Mouse (Mus musculus) liver, postnatal 0 days (tissue): Measurements from ENCODE around the gene Cds1. TPM values are rescaled to one million over a fixed set of nuclear protein-coding genes. Genes with fewer than 3 reads are reported as not detected.

ENCODE experiments used
- ATAC-seq: fragments of 200-750 bp; cut with Nextera tagmentation; 2 replicates; pipeline ENCODE4 v1.8.0; 2017; ENCODE audit warnings: mild to moderate bottlenecking, moderate library complexity
- DNase-seq: peaks from one replicate; pipeline ENCODE4 v3.0.0-alpha.2; 2016
- H3K27ac ChIP-seq: fragments of 300-500 bp; sonication (generic); 2 replicates; pipeline ENCODE4 v1.5.1; 2014; ENCODE audit warnings: antibody characterized with exemption, moderate library complexity, mild to moderate bottlenecking, low read depth
- H3K27me3 ChIP-seq: fragments of 300-500 bp; sonication (generic); 2 replicates; pipeline ENCODE4 v1.6.1; 2014; ENCODE audit warnings: low read length, control low read depth, mixed read lengths; ENCODE audit not compliant: insufficient read depth
- H3K36me3 ChIP-seq: fragments of 300-500 bp; sonication (generic); replicated peaks from 2 replicates; pipeline ENCODE4 v1.6.1; 2014; ENCODE audit warnings: mild to moderate bottlenecking, control low read depth, low read length, moderate library complexity, mixed read lengths; ENCODE audit not compliant: insufficient read depth
- H3K4me1 ChIP-seq: fragments of 300-500 bp; sonication (generic); 2 replicates; pipeline ENCODE4 v1.6.1; 2014; ENCODE audit warnings: antibody characterized with exemption, mild to moderate bottlenecking, control low read depth; ENCODE audit not compliant: insufficient read depth
- H3K4me2 ChIP-seq: fragments of 300-500 bp; sonication (generic); 2 replicates; pipeline ENCODE4 v1.6.1; 2014; ENCODE audit warnings: low read depth, mild to moderate bottlenecking, low read length, moderate library complexity, mixed read lengths
- H3K4me3 ChIP-seq: fragments of 300-500 bp; sonication (generic); 2 replicates; pipeline ENCODE4 v1.5.1; 2014; ENCODE audit warnings: low read depth, low read length
- H3K9ac ChIP-seq: fragments of 300-500 bp; sonication (generic); replicated peaks from 2 replicates; pipeline ENCODE4 v1.6.1; 2014; ENCODE audit warnings: mild to moderate bottlenecking, moderate library complexity
- H3K9me3 ChIP-seq: fragments of 300-500 bp; sonication (generic); 2 replicates; pipeline ENCODE4 v1.6.1; 2016; ENCODE audit warnings: mild to moderate bottlenecking, control low read depth, low read length, mixed read lengths
- CTCF ChIP-seq: sonication (generic); IDR thresholded peaks from 2 replicates; pipeline ENCODE4 v1.5.1; 2016; ENCODE audit warnings: antibody characterized with exemption, low read depth
- EP300 ChIP-seq: IDR thresholded peaks from 2 replicates; pipeline ENCODE4 v1.6.1; 2016; ENCODE audit warnings: antibody characterized with exemption, low read depth, mild to moderate bottlenecking
- WGBS: fragments of 180-500 bp; shearing (Covaris S2); extraction: QIAGEN DNeasy Blood & Tissue Kit; methylation state at CpG from one replicate; pipeline ENCODE4 v1.1.7; 2014; ENCODE audit not compliant: insufficient replicate concordance; 5-methylcytosine and 5-hydroxymethylcytosine counted together
- polyA plus RNA-seq: library from polyadenylated mRNA; unstranded; fragments of >200 nt; fragmentation: Nextera tagmentation; extraction: Ambion mirVana; gene quantifications from 2 replicates; pipeline ENCODE4 v1.2.1, GENCODE M21; 2015

Cds1 gene
- polyA plus RNA-seq, 1 experiment from 2014 or later: 0.39 TPM

DNA sequence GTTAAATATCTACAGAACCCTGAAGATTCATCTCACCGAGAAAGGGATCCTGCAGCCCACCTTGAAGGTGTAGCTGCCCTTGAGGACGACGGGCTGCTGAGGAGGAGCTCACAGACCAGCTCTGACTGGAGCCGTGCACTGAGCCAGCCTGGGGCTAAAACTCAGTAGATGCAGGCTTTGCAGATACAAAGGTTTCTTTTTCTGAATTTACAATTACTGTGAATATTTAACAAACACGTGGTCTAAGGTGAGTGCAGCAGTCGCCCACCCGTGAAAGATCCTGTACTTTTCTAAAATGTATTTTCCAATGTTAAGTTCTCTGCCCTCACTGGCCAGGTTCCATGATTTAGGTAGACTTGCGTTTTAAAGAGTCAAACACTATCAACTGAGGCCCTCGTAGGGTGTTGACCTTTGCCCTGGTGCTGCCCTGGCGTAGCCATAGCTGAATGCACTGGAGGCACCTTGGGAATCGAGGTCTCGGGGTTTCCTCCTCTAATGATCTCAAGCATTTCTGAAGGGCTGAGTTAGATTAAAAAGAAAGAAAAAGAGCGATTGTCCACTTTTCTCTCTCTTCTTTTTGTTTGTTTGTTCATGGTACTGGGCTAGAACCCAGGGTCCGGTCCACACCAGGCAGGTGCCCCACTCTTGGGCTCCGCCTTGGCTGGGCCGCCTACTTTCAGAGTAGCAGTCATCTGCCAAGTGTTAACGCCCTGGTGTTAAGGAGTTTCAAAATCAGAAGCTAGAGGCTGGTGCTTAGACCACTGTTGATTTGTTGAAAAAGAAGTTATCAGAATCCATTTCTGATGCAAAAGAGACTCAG, 56.8 kb downstream of the Cds1 start:
- H3K9me3 ChIP-seq: no peaks in the 10 kb centered on the region
- H3K27me3 ChIP-seq: peaks cover 5% of the 10 kb centered on the region; the same call in 1 of the 2 replicates
- DNase-seq: no peak
- H3K27ac ChIP-seq: no peak overlapping the region
- no peak overlapping the region for H3K4me3 ChIP-seq
- no peak overlapping the region for H3K9ac ChIP-seq
- ATAC-seq: no peak
- TF ChIP-seq EP300: no peak
- no peak for TF ChIP-seq CTCF
- no peak overlapping the region for H3K4me2 ChIP-seq
- no peaks in the 10 kb centered on the region for H3K36me3 ChIP-seq
- WGBS: 67% methylated on average over 17 of the region's 17 CpGs
- no peaks in the 10 kb centered on the region; the same call in 1 of the 2 replicates for H3K4me1 ChIP-seq

DNA sequence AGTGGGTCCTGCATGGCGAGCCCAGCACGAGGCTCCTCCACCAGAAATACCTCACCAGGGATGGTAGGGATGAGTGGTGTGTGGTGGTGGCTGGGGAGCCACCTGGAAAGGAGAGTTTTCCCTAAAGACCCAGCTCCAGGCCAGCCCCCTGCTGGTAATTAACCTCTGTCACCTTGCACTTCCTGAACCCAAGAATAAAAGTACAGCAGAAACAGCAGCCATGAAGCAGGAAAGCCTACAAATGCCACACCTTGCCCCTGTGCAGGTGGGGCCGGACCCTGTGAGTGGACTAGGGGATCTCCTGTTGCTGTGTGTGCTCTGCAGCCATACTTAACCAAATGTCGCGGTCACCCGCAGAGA, 57.4 kb downstream of the Cds1 start:
- Histone ChIP-seq H3K36me3 (no peaks in the 10 kb centered on the region), H3K4me1 (peaks cover 2% of the 10 kb centered on the region; the same call in 1 of the 2 replicates), H3K27me3 (peaks cover 5% of the 10 kb centered on the region; the same call in 1 of the 2 replicates), H3K4me3 (no peak overlapping the region), H3K9ac (no peak overlapping the region), H3K9me3 (no peaks in the 10 kb centered on the region), H3K27ac (no peak overlapping the region), H3K4me2 (no peak overlapping the region)
- TF ChIP-seq CTCF: no peak
- no peak for TF ChIP-seq EP300
- ATAC-seq: no peak
- 62% methylated on average over 6 of the region's 6 CpGs for WGBS
- no peak for DNase-seq

DNA sequence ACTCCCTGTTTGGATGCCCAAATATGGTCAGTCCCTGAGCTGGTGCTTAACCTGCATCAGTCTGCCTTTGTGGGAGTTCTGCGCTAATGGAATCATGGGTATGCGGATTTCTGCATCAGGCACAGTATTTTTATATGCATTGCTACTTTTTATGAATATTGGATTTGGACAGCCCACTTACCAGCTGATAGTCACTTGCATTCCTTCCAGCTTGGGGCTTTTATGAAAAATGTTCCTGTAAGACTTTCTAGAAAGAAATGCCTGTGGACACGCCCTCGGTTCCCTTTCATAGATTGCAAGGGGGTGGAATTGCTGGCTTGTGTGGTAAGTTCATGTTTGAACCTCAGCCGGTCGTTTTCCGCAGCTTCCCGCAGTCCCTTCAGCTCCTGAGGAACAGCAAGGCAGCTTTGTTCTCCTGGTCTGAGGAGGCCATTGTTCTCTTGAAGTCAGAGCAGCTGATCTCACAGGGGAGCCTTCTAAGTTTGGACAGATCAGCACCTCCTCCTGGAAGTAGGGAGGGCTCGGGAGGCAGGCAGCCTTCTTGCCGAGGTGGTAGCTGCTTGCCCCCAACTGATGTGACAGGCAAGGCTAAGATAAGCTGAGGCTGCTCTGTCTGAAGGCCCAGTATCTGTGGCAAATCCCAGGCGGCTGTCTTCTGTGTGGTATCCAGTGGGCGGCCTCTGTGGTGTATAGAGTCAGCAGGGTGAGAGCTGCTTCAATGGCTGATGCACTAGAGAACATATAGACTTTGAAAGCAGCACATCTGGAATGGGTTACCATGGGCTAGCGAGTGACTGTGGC, 60.4 kb downstream of the Cds1 start:
- 48% methylated on average over 13 of the region's 13 CpGs for WGBS
- Histone ChIP-seq H3K9ac (no peak overlapping the region), H3K4me1 (peaks cover 2% of the 10 kb centered on the region; the same call in 1 of the 2 replicates), H3K4me2 (no peak overlapping the region), H3K27me3 (peaks cover 11% of the 10 kb centered on the region), H3K27ac (no peak overlapping the region), H3K4me3 (no peak overlapping the region), H3K9me3 (no peaks in the 10 kb centered on the region), H3K36me3 (no peaks in the 10 kb centered on the region)
- TF ChIP-seq EP300: no peak
- TF ChIP-seq CTCF: no peak
- ATAC-seq (peak; percentile 19; the same call in 1 of the 2 replicates), DNase-seq (peak; percentile 11)

DNA sequence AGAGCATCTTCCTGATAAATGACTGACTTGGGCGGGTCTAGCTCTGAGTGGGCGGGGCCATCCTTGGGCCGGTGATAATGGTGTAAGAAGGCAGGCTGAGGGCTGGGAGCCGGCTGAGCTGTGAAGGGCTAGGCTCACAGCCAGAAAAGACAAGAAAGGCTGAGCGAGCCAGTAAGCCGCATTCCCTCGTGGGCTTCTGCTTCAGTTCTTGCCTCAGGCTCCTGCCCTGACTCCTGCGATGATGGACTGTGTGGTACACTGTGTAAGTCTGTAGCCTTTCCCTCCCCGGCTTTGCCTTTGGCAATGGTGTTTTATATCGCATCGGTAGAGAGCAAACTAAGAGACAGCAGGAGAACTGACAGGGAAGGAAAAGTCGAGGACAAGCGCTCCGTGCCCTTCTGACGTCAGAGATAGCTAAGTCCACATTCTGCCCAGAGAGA, 61.6 kb downstream of the Cds1 start:
- peaks cover 11% of the 10 kb centered on the region; the same call in 1 of the 2 replicates for H3K27me3 ChIP-seq
- H3K4me2 ChIP-seq: peak overlapping the region; percentile 33
- H3K36me3 ChIP-seq: no peaks in the 10 kb centered on the region
- peak; percentile 51; the same call in 1 of the 2 replicates for ATAC-seq
- H3K9ac ChIP-seq: no peak overlapping the region
- no peaks in the 10 kb centered on the region for H3K9me3 ChIP-seq
- no peak overlapping the region for H3K27ac ChIP-seq
- 8% methylated on average over 15 of the region's 15 CpGs for WGBS
- DNase-seq: peak; percentile 61
- H3K4me1 ChIP-seq: peaks cover 2% of the 10 kb centered on the region; the same call in 1 of the 2 replicates
- no peak for TF ChIP-seq CTCF
- H3K4me3 ChIP-seq: no peak overlapping the region

DNA sequence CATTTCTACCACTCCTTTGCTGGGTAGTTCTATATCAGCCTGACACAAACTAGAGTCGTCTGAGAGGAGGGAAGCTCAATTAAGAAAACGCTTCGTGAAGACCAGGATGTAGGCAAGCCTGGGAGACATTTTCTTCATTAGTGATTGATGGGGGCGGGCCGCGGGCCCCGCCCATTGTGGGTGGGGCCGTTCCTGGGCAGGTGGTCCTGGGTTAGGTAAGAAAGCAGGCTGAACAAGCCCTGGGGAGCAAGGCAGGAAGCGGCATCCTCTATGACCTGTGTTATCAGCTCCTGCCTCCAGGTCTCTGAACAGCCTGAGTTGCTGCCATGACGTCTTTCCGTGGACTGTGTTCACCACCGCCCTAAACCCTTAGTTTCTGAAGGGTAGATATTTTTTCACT, 62.5 kb downstream of the Cds1 start:
- peaks cover 2% of the 10 kb centered on the region; the same call in 1 of the 2 replicates for H3K4me1 ChIP-seq
- no peak overlapping the region for H3K27ac ChIP-seq
- no peak for DNase-seq
- WGBS: 38% methylated on average over 12 of the region's 12 CpGs
- no peaks in the 10 kb centered on the region for H3K9me3 ChIP-seq
- no peak overlapping the region for H3K9ac ChIP-seq
- TF ChIP-seq CTCF (no peak), EP300 (no peak)
- no peak overlapping the region for H3K4me3 ChIP-seq
- peaks cover 11% of the 10 kb centered on the region; the same call in 1 of the 2 replicates for H3K27me3 ChIP-seq
- H3K4me2 ChIP-seq: no peak overlapping the region
- H3K36me3 ChIP-seq: no peaks in the 10 kb centered on the region
- ATAC-seq: no peak

DNA sequence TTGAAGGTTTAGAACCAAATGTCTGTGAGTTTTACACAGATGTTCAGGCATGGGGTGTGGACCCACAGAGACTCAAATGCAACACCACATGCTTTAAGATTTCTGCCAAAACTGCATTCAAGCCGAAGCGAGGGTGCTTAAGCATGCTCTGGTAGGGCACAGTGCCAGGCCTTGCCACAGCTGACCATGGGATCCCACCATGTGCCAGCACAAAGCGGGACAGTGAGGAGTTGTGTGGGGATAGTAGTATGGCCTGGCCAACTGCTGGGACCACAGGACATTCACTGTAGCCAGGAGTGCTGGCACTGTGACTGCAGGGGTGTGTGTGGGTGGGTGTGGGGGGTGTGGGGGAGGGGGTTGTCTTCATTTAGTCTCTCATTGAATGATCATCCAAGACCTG, 64.0 kb downstream of the Cds1 start:
- H3K9ac ChIP-seq: no peak overlapping the region
- peaks cover 2% of the 10 kb centered on the region; the same call in 1 of the 2 replicates for H3K4me1 ChIP-seq
- H3K36me3 ChIP-seq: peaks cover 7% of the 10 kb centered on the region; the same call in 1 of the 2 replicates
- 81% methylated on average over 3 of the region's 3 CpGs for WGBS
- H3K9me3 ChIP-seq: no peaks in the 10 kb centered on the region
- H3K4me3 ChIP-seq: no peak overlapping the region
- no peak for DNase-seq
- no peak overlapping the region for H3K4me2 ChIP-seq
- no peak overlapping the region for H3K27ac ChIP-seq
- H3K27me3 ChIP-seq: peaks cover 6% of the 10 kb centered on the region; the same call in 1 of the 2 replicates
- no peak for ATAC-seq
- TF ChIP-seq EP300: no peak
- no peak for TF ChIP-seq CTCF
